Mouse (Mus musculus): ENCODE results near the gene Rad51b.
A peak's percentile ranks its signal among the peaks of the same experiment; 100 is the strongest.

Rad51b gene

GRCm38 (mm10) chr12:79707565-79708422 is 410.7 kb downstream of the Rad51b start:
- DNase-seq: no peak

GRCm38 (mm10) chr12:79708423-79708733 is 411.3 kb downstream of the Rad51b start:
- DNase-seq: peak; percentile 74

- no peak for DNase-seq
Observed at GRCm38 (mm10) chr12:79713286-79713685, 416.2 kb downstream of the Rad51b start.

GRCm38 (mm10) chr12:79714484-79714883 is 417.4 kb downstream of the Rad51b start:
- DNase-seq: no peak

- DNase-seq: peak; percentile 53
Observed at GRCm38 (mm10) chr12:79715506-79716345, 418.6 kb downstream of the Rad51b start.

- DNase-seq: no peak
Observed at GRCm38 (mm10) chr12:79719091-79719846, 422.2 kb downstream of the Rad51b start.

- DNase-seq: no peak
Observed at GRCm38 (mm10) chr12:79719847-79720201, 422.7 kb downstream of the Rad51b start.

GRCm38 (mm10) chr12:79724875-79725274 is 427.8 kb downstream of the Rad51b start:
- DNase-seq: no peak

GRCm38 (mm10) chr12:79725711-79726110 is 428.6 kb downstream of the Rad51b start:
- no peak for DNase-seq

- DNase-seq: no peak
Observed at GRCm38 (mm10) chr12:79726116-79726515, 429.0 kb downstream of the Rad51b start.

GRCm38 (mm10) chr12:79726959-79727358 is 429.9 kb downstream of the Rad51b start:
- DNase-seq: no peak

- DNase-seq: no peak
Observed at GRCm38 (mm10) chr12:79729926-79730506, 432.9 kb downstream of the Rad51b start.

GRCm38 (mm10) chr12:79731905-79732304 is 434.8 kb downstream of the Rad51b start:
- DNase-seq: no peak

- no peak for DNase-seq
Observed at GRCm38 (mm10) chr12:79732355-79733115, 435.5 kb downstream of the Rad51b start.

GRCm38 (mm10) chr12:79735341-79735785 is 438.3 kb downstream of the Rad51b start:
- DNase-seq: no peak

- DNase-seq: no peak
Observed at GRCm38 (mm10) chr12:79735882-79736281, 438.8 kb downstream of the Rad51b start.

GRCm38 (mm10) chr12:79738700-79739099 is 441.6 kb downstream of the Rad51b start:
- no peak for DNase-seq

- DNase-seq: no peak
Observed at GRCm38 (mm10) chr12:79739918-79740639, 443.0 kb downstream of the Rad51b start.

- DNase-seq: no peak
Observed at GRCm38 (mm10) chr12:79742211-79742610, 445.1 kb downstream of the Rad51b start.

GRCm38 (mm10) chr12:79744131-79744530 is 447.0 kb downstream of the Rad51b start:
- DNase-seq: no peak

GRCm38 (mm10) chr12:79745225-79745624 is 448.1 kb downstream of the Rad51b start:
- DNase-seq: no peak
